Mouse (Mus musculus): Measurements from ENCODE around the gene Sptb. TPM values are rescaled to one million over a fixed set of nuclear protein-coding genes. Genes with fewer than 3 reads are reported as not detected.

Gene Sptb
- 10 to 100 TPM; 62.2 to 62.6 TPM for total RNA-seq (2021)

DNA sequence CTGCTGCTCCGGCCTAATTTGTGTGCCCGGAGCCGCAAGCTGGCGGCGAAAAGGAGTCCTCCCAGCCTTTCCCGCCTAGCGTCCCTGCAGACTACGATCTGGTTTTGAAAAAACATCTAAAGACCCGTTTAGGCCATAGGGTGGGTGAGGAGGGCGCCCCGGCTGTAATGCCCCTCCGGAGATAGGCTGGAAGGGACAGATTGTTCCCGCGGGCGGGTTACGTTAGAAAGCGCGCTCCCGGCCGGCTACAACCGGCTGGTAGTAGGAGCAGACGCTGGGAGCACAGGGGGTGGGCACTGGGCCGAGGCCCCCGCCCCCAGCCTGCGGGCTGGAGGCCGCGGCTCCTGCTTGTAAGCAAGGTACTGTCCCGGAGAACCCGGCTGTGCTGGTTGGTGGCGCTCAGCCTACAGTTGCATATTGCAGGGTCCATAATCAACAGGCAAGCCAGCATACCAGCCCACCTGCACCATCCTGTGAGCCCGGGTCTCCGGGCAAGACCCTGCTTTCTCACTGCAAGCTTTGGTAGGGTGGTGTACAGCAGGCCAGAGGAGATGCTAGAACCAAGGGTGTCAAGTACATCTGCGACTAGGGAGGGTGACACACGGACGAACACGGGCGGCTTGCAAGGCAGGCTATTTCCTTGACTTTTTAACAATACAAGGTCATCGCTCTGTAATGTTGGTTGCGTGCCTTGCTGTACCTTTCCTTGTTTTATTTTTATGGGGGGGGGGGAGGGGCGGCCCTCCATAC is at the start of gene Sptb:
Gene Sptb (minus strand): TSS at position 197 of the 750 bp plus-strand sequence.
- peak; percentile 72 for DNase-seq

DNA sequence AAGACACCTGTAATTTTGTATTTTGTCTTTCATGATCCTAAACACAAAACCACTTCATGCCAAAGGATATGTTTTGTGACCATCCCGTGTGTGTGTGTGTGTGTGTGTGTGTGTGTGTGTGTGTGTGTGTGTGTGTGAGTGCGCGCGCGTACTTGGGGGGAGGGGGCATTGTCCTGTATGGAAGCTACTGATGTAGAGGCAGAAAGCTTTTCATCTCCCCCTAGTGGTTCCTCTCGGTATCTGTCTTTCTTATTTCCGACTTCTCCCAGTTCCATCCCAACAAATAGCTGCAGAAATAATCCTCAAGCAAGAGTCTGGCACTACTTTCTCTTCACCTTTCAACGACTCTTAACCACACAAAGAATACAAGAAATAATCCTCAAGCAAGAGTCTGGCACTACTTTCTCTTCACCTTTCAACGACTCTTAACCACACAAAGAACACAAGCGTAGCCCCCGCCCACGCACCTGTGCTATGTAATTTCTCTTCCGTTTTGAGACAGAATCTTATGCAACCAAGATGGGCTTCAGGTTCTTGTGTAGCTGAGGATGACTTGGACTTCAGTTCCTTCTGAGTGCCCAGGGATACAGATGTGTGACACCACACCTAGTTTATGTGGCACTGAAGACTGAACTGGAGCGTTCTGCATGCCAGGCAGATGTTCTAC is 42.4 kb upstream of the Sptb start:
- peak; percentile 48 for DNase-seq

DNA sequence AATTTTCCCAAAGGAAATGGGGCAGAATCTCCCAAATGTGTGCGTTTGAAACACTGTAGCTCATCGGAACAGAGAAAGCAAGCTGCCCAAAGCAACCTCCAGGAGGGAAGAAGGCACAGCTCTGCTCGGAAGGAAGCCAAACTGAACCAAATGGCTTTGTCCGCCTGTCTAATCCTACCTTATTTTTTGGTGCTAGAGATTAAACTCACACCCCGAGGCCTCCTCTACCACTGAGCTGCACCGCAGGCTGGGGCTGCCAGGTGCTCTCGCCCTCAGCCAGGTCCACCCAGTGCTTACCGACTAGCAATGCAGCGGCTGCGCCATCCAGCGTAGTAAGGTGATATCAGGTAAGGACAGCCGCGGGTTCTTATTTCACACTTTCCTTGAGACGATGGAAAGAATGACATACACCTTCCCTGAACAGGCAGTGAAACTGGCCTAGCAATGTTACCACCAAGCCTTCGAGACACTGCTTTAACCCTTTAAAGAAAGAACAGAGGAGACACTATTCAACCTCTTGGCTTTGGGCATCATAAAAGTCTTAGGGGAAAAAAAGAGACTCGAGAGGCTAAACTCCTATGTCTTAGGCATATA is 40.6 kb upstream of the Sptb start:
- no peak for DNase-seq

DNA sequence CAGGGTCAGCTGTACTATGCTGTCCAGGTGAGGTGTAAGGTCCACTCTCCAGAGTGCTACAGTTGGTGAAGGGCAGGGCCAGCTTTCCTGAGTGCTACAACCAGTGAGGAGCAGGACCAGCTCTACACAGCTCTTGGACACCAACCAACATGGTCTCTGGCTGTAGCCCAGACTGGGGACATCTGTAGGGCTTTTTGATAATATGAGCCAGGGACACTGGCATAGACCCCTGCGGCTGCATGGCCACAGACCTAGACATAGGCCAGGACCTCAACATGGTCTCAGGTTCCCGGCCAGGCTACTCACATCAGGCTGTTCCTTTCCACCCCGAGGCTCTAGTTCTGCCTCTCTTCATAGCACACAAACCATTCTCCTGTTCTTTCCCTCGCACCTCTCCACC is 17.6 kb upstream of the Sptb start:
- no peak for DNase-seq

DNA sequence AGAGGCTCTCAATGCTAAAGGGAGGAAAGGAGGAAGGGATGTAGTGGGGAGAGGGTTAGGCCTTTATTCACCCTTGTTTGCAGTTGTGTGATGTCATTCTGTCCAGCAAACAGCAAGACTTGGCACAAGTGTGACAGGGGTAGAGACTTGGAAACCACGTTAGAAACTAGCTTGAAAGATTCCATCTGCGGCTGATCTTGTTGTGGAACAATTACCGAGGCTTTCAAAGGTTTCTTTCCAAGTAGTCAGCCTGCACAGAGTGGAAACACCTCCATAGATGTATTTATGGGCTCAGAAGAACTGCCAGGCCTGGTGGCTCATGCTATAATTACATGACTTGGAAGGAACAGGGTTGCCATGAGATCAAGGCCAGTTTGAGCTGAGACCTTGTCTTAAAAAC is 11.7 kb upstream of the Sptb start:
- DNase-seq, result no peak

DNA sequence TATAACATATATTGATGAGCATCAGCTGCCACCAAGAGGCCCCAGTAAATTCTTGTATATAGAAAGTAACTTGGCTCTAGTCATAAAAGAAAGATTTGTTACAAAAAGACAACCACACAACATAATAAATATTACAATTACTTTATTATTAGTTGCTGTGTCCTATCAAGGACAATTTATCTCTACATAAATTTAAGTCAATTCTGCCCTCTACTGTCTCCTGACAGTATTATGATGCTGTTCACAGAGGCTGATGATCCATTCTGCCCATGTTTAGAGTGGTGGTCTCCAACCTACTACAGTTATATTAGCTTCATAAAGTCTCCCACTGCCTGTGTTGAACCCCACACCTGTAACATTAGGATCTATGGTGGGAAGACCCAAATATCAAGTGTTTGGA is 10.2 kb upstream of the Sptb start:
- no peak for DNase-seq

DNA sequence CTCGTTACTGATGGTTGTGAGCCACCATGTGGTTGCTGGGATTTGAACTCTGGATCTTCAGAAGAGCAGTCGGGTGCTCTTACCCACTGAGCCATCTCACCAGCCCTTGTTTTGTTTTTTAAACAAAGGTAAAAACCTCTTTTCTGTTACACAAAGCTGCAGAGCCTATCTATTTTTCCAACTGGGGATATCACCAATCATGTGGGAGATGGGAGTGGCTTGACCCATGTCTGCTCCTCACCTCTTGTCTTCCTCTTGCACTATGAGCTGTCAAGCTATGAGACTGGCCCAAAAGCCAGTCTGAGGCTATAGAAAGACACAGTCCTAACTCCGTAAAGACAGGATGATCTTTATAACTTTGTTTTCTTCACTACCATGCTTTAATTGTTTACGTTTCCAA is 8.0 kb upstream of the Sptb start:
- DNase-seq, result no peak

DNA sequence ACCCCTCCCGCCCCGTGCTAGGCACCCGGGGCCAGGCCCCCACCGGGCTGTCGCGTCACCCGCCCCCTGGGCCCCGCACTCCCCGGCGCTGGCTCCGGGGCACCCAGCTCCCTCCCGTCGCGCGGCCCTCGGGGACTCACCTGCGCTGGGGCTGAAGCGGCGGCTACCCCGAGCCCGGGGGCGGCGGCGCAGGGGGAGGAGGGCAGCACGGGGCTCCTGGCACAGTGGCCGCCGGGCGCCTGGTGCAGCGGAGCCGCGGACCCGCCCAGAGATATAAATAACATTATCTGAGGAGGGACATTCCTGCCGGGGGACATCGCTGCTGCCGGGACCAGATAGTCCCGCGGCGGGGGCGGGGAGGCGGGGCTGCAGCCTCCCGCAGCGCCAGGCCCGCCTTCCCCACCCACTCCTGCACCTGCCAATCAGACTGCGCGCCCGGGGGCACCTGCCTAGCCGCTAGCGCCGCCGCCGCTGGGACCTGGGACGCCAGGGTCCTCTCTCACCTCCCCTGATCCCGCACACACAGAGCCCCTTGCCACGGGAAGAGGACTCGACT is 474 bp downstream of the Sptb start:
- DNase-seq, result peak; percentile 84

DNA sequence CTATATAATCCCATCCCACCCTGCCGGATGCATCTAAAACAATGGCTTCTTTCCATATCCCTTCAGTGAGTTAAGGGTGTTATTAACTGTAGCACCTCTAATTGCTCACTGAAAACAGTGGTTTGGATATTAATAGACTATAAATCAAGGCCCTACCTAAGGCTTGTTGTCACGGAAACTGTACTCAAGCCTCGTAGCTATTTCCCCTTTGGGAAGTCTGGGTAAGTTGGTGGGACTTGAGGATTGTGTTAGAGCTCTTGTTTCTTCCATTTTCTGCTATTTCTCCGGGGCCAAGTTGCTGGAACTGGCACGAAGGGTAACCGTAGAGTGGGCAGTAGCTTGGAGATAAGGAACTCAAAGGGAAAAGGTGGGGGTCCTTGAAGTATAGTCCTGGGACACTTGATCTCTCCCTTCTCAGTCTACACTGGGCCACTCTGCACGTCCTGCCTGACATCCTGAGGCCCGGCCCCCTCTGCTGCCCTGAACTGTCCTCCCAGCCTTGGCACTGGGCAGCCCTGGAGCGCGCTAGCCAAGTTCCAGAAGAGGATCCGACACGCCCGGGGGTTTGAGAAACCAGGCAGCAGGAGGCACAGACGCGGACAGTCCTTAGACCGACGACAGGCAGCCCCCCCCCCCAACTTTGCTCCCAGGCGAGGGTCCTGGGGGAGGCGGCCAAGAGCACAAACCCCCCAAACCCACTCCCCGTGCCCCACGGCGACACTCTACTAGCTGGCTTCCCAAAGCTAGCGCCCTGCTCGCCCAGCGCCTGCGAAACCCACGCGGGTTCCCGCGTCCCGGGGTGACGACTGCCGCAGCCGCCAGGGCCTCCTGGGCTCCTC is 1.2 kb downstream of the Sptb start:
- DNase-seq, result peak; percentile 77

DNA sequence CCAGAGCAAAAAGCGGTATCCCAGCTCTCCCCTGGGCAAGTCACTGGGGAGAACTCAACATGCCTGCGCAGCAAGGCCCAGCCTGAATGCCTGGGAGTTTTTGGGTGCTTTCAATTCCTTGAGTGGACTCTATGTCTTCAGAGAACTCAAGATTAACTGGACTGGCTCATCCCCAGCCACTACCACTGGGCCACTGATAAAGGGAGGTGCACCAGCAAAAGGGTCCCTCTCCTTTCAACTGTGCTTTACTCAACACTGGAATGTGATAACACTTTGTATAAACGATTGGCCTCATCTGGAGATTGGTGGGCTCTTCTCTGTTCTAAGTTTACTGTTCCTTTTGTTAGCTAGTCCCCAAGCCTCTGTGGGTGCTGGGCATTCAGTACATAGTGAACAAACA is 2.2 kb downstream of the Sptb start:
- no peak for DNase-seq

DNA sequence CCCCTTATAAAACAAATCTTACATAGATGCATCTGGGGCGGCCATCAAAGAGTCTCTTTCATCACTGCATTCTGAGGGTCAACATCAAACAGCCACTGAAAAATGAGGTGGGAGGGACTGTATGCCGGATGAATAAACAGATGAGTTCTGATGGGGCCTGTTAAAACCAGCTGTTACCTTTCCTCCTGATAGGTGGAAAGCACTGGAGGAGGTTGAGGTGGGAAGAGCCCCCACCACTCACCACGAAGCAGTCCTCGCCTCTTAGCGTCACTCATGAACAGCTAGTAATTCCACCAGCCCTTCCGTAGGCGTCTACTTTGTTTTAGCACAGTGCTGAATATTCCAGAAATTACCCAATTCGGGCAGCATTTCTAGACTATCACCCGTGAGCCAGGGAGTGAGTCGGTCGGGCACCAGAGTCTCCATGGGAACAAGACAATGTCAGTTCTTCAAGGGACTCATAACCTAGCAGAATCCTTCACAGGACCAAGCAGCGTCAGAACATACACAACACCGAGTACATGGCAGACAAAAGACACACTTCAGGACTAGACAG is 13.9 kb downstream of the Sptb start:
- DNase-seq, result no peak

DNA sequence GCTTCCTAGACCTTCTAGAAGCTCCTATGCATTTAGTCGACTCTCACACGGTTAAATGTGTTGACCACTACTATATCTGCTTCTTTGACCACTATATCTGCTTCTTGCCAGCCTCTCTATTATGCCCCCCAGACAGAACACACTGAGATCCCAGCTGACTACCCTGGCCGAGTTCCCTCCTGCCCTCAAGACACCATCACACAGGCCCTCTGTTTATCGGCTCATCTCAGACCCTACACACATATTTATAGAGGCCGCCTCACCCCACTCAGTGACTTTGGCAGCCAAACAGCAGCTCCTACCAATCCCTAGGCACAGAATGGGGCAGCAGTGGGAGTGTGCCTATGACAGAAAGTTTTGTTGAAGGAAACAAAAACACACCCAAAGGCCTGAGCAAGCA is 14.6 kb downstream of the Sptb start:
- no peak for DNase-seq

DNA sequence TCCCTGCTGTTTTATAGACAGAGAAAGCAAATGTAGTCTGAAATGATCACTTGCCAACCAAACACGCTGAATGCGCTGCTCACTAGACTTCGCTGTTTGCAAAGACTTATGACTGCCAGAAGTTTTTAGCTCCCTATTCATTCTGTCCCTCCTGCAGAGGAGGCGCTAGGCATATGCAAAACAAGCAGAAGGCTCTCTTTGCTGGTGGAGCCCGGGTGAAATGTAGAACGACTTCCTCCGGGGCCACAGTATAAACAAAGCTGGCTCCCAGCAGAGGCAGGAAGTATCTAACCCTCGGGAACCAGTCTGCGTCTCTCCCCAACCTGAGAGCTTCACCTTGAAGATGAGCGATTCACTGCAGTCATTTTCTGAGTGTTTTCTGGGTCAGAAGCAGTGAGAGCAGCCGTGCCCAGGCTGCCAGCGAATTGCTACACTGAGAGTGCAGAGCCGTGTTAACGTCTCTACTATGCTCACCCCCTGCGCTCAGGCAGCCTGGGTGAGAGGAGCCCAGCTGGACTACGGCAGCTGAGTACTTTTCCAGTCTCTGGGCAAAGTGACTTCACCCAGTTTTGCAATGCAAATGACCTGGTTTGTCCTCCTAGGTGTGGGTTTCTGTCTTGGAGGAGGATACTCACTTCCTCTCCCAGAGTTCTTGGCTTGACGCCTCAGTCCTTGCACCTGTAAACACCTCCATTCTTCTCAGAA is 15.4 kb downstream of the Sptb start:
- DNase-seq, result no peak

DNA sequence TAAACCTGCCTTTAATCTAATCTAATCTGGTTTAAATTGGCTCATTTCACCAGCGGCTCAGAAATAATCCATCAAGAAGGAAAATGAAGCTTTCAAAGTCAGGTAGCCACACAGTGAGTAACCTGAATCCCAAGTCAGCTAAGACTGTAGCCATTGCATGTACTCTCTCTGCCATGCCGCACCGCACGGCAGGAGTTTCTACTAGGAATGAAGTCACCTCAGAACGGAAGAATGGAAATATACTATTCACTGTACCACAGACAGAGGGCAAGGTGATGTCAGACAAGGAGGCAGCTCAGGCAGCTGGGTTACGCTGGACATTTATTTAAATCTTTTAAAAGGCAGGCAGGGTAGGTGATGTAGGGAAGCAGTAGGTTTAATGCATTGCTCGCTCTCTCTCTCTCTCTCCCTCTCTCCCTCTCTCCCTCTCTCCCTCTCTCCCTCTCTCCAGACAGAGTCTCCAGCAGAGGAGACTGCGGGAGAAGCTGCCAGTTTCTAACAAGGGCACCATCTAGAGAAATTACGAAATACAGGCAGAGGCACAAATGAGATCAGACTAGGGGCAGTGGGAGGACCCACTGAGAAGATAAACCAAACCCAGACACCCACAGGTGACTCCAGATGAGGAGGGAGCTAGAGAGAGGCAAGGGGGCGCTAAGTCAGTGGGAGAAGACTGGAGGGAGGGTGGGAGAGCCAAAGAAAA is 22.7 kb downstream of the Sptb start:
- DNase-seq, result no peak

DNA sequence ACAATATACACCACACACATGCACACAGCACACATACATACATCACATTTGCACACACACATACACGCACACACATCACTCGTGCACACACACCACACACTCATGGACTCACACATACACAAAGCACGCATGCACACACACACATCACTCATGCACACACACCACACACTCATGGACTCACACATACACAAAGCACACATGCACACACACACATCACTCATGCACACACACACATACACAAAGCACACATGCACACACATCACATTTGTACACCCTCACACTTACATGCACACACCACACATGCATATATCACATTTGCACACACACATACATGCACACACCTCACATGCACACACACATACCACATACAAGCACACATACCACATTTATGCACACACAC is 24.7 kb downstream of the Sptb start:
- DNase-seq, result no peak

DNA sequence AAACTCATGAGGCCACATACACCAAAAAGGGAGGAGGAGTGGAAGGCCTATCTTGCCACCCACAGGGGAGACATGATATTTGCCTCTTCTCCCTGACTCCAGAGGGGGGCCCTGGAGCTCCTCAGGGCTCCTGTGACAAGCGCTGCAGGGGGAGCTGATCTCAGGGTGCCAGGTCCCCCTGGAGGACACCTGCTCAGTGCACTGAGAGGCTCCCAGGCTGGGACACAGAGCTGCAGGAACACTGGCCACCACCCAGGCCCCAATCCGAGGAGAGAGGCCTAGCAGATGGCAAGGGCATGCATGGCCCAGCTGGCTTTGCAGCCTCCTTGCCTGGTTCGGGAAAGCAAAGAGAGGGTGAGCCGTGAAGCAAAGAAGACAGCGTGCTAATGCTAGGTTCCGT is 25.9 kb downstream of the Sptb start:
- DNase-seq, result peak; percentile 10

DNA sequence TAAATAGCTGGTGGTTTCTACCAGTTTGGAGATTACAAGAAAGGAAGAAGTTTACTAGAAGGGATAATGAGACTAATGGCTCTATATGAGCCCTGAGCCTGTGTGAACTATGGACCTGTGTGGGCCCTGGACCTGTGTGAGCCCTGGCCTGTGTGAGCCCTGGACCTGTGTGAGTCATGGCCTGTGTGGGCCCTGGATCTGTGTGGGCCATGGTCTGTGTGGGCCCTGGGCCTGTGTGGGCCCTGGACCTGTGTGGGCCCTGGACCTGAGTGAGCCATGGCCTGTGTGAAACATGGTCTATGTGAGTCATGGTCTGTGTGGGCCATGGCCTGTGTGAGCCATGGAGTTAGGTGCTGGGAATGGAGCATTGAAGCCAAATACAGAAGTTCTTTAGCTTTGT is 28.4 kb downstream of the Sptb start:
- no peak for DNase-seq

DNA sequence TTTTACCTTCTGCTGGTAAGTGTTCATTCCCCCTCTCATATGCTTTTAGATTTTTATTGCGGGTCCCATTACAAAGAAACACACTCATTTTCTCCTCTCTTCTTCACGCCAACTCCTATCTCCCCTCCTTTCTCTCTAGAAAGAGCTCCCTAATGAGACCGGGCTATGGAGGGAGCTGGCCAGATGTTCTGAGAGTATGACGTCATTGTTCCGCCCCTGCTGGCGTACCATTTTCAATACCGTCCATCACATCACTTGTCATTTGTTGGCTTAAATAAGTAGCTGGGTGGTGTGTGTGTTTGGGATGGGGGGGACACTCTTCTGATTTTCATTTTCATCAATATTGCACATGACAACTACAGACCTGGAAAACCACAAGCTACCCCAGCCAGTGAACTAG is 33.3 kb downstream of the Sptb start:
- DNase-seq, result peak; percentile 28

DNA sequence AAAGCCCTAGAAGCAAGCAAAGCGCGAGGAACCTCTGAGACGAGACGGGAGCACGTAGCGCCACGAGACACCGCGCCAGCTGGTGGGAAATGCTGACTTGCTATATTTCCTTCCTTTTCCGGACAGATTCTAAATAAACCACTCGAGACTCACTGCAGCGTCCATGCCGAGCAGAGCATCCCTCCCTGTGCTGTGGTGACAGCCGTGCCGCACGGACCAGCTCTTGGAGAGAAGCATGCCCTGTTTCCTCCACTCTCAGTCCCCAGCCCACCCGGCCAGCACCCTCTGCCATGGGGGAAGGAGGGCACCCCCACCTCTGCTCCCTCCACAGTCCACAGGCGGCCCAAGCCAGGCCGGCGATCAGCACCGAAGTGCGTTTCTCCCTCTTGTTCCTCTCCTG is 33.9 kb downstream of the Sptb start:
- peak; percentile 20 for DNase-seq

DNA sequence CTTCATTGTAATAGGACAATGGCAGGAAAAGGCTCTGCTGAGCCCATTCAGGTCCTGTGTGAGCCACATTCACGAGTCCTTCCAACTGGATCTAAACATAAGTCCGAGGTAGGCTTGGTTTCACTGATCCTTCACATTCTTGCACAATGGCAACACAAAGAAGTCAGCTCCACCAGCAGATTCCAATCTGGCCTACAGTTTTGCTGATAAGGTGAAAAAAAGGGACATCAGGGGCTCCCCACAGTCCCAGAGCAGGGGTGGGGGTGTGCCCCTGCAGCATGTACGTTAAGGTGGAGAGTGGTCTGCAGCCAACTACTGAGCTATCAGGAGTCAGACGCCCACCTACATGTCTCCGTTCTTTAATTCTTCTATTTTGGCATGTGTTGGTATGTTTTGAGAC is 35.0 kb downstream of the Sptb start:
- no peak for DNase-seq

DNA sequence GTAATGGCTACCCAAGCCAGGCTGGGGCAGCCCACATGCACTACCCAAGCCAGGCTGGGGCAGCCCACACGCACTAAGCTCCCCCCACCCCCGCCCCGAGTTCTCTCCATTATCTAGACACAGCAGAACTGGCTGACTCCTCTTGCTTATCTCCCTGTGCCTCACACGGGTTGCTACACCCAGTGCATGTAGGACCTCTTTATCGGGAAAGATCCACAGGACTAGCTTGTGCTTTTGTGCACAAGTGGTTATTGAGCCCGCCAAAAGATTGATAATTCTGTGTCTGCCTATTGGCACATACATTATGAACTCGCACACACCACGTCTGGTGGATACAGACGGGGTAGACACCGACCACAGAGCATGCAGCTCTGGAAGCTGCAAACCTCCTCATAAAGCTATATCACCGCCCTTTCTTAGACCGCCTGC is 36.5 kb downstream of the Sptb start:
- DNase-seq, result no peak

Measured in heart, postnatal 4 days (tissue).